Mouse (Mus musculus) embryonic facial prominence, embryonic 10.5 days (tissue): ENCODE measurements around the gene Sap18b. TPM values are rescaled to one million over a fixed set of nuclear protein-coding genes. Genes with fewer than 3 reads are reported as not detected.
A peak's percentile ranks its signal among the peaks of the same experiment; 100 is the strongest.

Experiments
- DNase-seq: peaks from one replicate; pipeline ENCODE4 v3.0.0-alpha.2; 2017; ENCODE audit warnings: low spot score
- H3K27ac ChIP-seq: fragments of 300-500 bp; sonication (generic); replicated peaks from 2 replicates; pipeline ENCODE4 v1.5.1; 2016; ENCODE audit warnings: mild to moderate bottlenecking
- H3K27me3 ChIP-seq: fragments of 300-500 bp; sonication (generic); replicated peaks from 2 replicates; pipeline ENCODE4 v1.6.1; 2016; ENCODE audit warnings: low read depth, mild to moderate bottlenecking; ENCODE audit not compliant: poor library complexity, severe bottlenecking
- H3K36me3 ChIP-seq: fragments of 300-500 bp; sonication (generic); replicated peaks from 2 replicates; pipeline ENCODE4 v1.6.1; 2016; ENCODE audit warnings: mild to moderate bottlenecking, moderate library complexity
- H3K4me1 ChIP-seq: fragments of 300-500 bp; sonication (generic); 2 replicates; pipeline ENCODE4 v1.6.1; 2016
- H3K4me3 ChIP-seq: fragments of 300-500 bp; sonication (generic); 2 replicates; pipeline ENCODE4 v1.5.1; 2016; ENCODE audit warnings: mild to moderate bottlenecking, moderate library complexity
- H3K9me3 ChIP-seq: fragments of 300-500 bp; sonication (generic); 2 replicates; pipeline ENCODE4 v1.6.1; 2016; ENCODE audit warnings: mild to moderate bottlenecking
- WGBS: fragments of 180-500 bp; shearing (Covaris S2); methylation state at CpG from one replicate; pipeline ENCODE4 v1.1.7; 2016; 5-methylcytosine and 5-hydroxymethylcytosine counted together
- polyA plus RNA-seq: library from polyadenylated mRNA; unstranded; fragments of >200 nt; fragmentation: Nextera tagmentation; extraction: Ambion mirVana; gene quantifications from 2 replicates; pipeline ENCODE4 v1.2.1, GENCODE M21; 2016

Sap18b gene
- polyA plus RNA-seq, 1 experiment from 2014 or later: 381 TPM

- H3K36me3 ChIP-seq: peaks cover 33% of the 10 kb centered on the region
- H3K9me3 ChIP-seq: no peaks in the 10 kb centered on the region
- DNase-seq: peak; percentile 66
- H3K4me1 ChIP-seq: peaks cover 15% of the 10 kb centered on the region
- no peaks in the 10 kb centered on the region for H3K27me3 ChIP-seq
- WGBS: under 1% methylated on average over 62 of the region's 69 CpGs
- peak overlapping the region; percentile 99 for H3K4me3 ChIP-seq
- peak overlapping the region; percentile 96 for H3K27ac ChIP-seq
Observed at GRCm38 (mm10) chr8:95806461-95807191, 18.5 kb upstream of the Sap18b start.

GRCm38 (mm10) chr8:95807331-95807843, 17.8 kb upstream of the Sap18b start, which contains the start of gene Cnot1:
Gene Cnot1, minus strand, starts transcription at chr8:95807464.
- Histone ChIP-seq H3K4me3 (peak within 1 kb of the TSS; percentile 99), H3K36me3 (peaks cover 25% of the 10 kb centered on the region), H3K27me3 (no peaks in the 10 kb centered on the region), H3K9me3 (no peaks in the 10 kb centered on the region), H3K27ac (peak within 1 kb of the TSS; percentile 96), H3K4me1 (peaks cover 15% of the 10 kb centered on the region)
- peak; percentile 97 for DNase-seq
- under 1% methylated on average over 44 of the region's 44 CpGs for WGBS

- under 1% methylated on average over 20 of the region's 20 CpGs for WGBS
- Histone ChIP-seq H3K27ac (peak overlapping the region; percentile 96), H3K36me3 (peaks cover 23% of the 10 kb centered on the region), H3K9me3 (no peaks in the 10 kb centered on the region), H3K4me1 (peaks cover 15% of the 10 kb centered on the region), H3K27me3 (no peaks in the 10 kb centered on the region), H3K4me3 (peak overlapping the region; percentile 99)
- DNase-seq: peak; percentile 92
Observed at GRCm38 (mm10) chr8:95807861-95808260, 17.3 kb upstream of the Sap18b start.

GRCm38 (mm10) chr8:95808631-95809030, 16.5 kb upstream of the Sap18b start:
- Histone ChIP-seq H3K4me3 (no peak overlapping the region), H3K27me3 (no peaks in the 10 kb centered on the region), H3K27ac (no peak overlapping the region), H3K36me3 (peaks cover 20% of the 10 kb centered on the region), H3K9me3 (no peaks in the 10 kb centered on the region), H3K4me1 (peaks cover 15% of the 10 kb centered on the region)
- no peak for DNase-seq
- 86% methylated on average over 4 of the region's 4 CpGs for WGBS

GRCm38 (mm10) chr8:95809116-95809515, 16.0 kb upstream of the Sap18b start:
- no peaks in the 10 kb centered on the region for H3K27me3 ChIP-seq
- peaks cover 15% of the 10 kb centered on the region for H3K4me1 ChIP-seq
- H3K9me3 ChIP-seq: no peaks in the 10 kb centered on the region
- no peak for DNase-seq
- no peak overlapping the region for H3K4me3 ChIP-seq
- H3K27ac ChIP-seq: no peak overlapping the region
- WGBS: 80% methylated on average over 5 of the region's 5 CpGs
- peaks cover 15% of the 10 kb centered on the region for H3K36me3 ChIP-seq

- Histone ChIP-seq H3K4me3 (no peak overlapping the region), H3K27ac (no peak overlapping the region), H3K27me3 (no peaks in the 10 kb centered on the region), H3K4me1 (peaks cover 10% of the 10 kb centered on the region), H3K36me3 (peaks cover 6% of the 10 kb centered on the region), H3K9me3 (no peaks in the 10 kb centered on the region)
- WGBS: 62% methylated on average over 3 of the region's 3 CpGs
- no peak for DNase-seq
Observed at GRCm38 (mm10) chr8:95810184-95810591, 15.0 kb upstream of the Sap18b start.

- no peaks in the 10 kb centered on the region for H3K27me3 ChIP-seq
- no peak for DNase-seq
- WGBS: 46% methylated on average over 6 of the region's 6 CpGs
Observed at GRCm38 (mm10) chr8:95816044-95816708, 9.0 kb upstream of the Sap18b start.

GRCm38 (mm10) chr8:95817597-95817996, 7.5 kb upstream of the Sap18b start:
- H3K27me3 ChIP-seq: no peaks in the 10 kb centered on the region
- H3K4me1 ChIP-seq: 0 out of 2 replicates have a peak, but pooled peaks cover 3% of the 10 kb centered on the region
- WGBS: 63% methylated on average over 3 of the region's 3 CpGs
- H3K4me3 ChIP-seq: no peak overlapping the region
- H3K9me3 ChIP-seq: no peaks in the 10 kb centered on the region
- H3K36me3 ChIP-seq: no peaks in the 10 kb centered on the region
- H3K27ac ChIP-seq: no peak overlapping the region
- no peak for DNase-seq

More at GRCm38 (mm10) chr8:95816044-95816708, 9.0 kb upstream of the Sap18b start:
- Histone ChIP-seq H3K36me3 (no peaks in the 10 kb centered on the region), H3K4me1 (0 out of 2 replicates have a peak, but pooled peaks cover 3% of the 10 kb centered on the region), H3K4me3 (no peak overlapping the region), H3K9me3 (no peaks in the 10 kb centered on the region), H3K27ac (no peak overlapping the region)

- DNase-seq: no peak
- no peaks in the 10 kb centered on the region for H3K36me3 ChIP-seq
- H3K9me3 ChIP-seq: no peaks in the 10 kb centered on the region
Observed at GRCm38 (mm10) chr8:95818211-95818610, 6.9 kb upstream of the Sap18b start.

GRCm38 (mm10) chr8:95821266-95821665, 3.9 kb upstream of the Sap18b start:
- Histone ChIP-seq H3K27me3 (no peaks in the 10 kb centered on the region), H3K4me1 (peaks cover 1% of the 10 kb centered on the region; the same call in 1 of the 2 replicates), H3K9me3 (no peaks in the 10 kb centered on the region), H3K27ac (no peak overlapping the region), H3K36me3 (no peaks in the 10 kb centered on the region), H3K4me3 (no peak overlapping the region)
- DNase-seq: no peak
- 87% methylated on average over 6 of the region's 6 CpGs for WGBS

More at GRCm38 (mm10) chr8:95818211-95818610, 6.9 kb upstream of the Sap18b start:
- H3K4me3 ChIP-seq: no peak overlapping the region
- no peaks in the 10 kb centered on the region for H3K27me3 ChIP-seq
- 16% methylated on average over 1 of the region's 1 CpGs for WGBS
- 0 out of 2 replicates have a peak, but pooled peaks cover 3% of the 10 kb centered on the region for H3K4me1 ChIP-seq
- no peak overlapping the region for H3K27ac ChIP-seq

- no peaks in the 10 kb centered on the region for H3K9me3 ChIP-seq
- no peak for DNase-seq
- no peak overlapping the region for H3K27ac ChIP-seq
- WGBS: 88% methylated on average over 5 of the region's 5 CpGs
- no peaks in the 10 kb centered on the region for H3K36me3 ChIP-seq
- H3K4me1 ChIP-seq: no peaks in the 10 kb centered on the region; the same call in 1 of the 2 replicates
- no peaks in the 10 kb centered on the region for H3K27me3 ChIP-seq
- H3K4me3 ChIP-seq: no peak overlapping the region
Observed at GRCm38 (mm10) chr8:95822096-95822495, 3.0 kb upstream of the Sap18b start.

- no peaks in the 10 kb centered on the region for H3K9me3 ChIP-seq
- H3K27me3 ChIP-seq: no peaks in the 10 kb centered on the region
- H3K4me1 ChIP-seq: no peaks in the 10 kb centered on the region; the same call in 1 of the 2 replicates
- 87% methylated on average over 3 of the region's 3 CpGs for WGBS
- no peaks in the 10 kb centered on the region for H3K36me3 ChIP-seq
- no peak overlapping the region for H3K4me3 ChIP-seq
- no peak for DNase-seq
- no peak overlapping the region for H3K27ac ChIP-seq
Observed at GRCm38 (mm10) chr8:95822699-95823098, 2.4 kb upstream of the Sap18b start.
